Mouse (Mus musculus) intestine, embryonic 14.5 days (tissue): Measurements from ENCODE around the gene 2810004N23Rik. TPM values are rescaled to one million over a fixed set of nuclear protein-coding genes. Genes with fewer than 3 reads are reported as not detected.

Source experiments
- ATAC-seq: fragments of 200-750 bp; cut with Nextera tagmentation; replicated peaks from 2 replicates; pipeline ENCODE4 v1.8.0; 2017; ENCODE audit warnings: low read depth, moderate number of reproducible peaks, moderate TSS enrichment, moderate library complexity; ENCODE audit not compliant: low FRiP score, low TSS enrichment
- DNase-seq: peaks from one replicate; pipeline ENCODE4 v3.0.0-alpha.2; 2018; ENCODE audit warnings: low spot score
- H3K27ac ChIP-seq: fragments of 300-500 bp; sonication (generic); 2 replicates; pipeline ENCODE4 v1.5.1; 2014; ENCODE audit warnings: low read depth, mild to moderate bottlenecking, control low read depth
- H3K27me3 ChIP-seq: fragments of 300-500 bp; sonication (generic); replicated peaks from 2 replicates; pipeline ENCODE4 v1.6.1; 2014; ENCODE audit warnings: low read length, control low read depth; ENCODE audit not compliant: control insufficient read depth, insufficient read depth
- H3K36me3 ChIP-seq: fragments of 300-500 bp; sonication (generic); 2 replicates; pipeline ENCODE4 v1.6.1; 2014; ENCODE audit warnings: low read length, control low read depth; ENCODE audit not compliant: control insufficient read depth, insufficient read depth
- H3K4me1 ChIP-seq: fragments of 300-500 bp; sonication (generic); replicated peaks from 2 replicates; pipeline ENCODE4 v1.6.1; 2014; ENCODE audit warnings: low read length, control low read depth, mixed read lengths; ENCODE audit not compliant: control insufficient read depth, insufficient read depth
- H3K4me2 ChIP-seq: fragments of 300-500 bp; sonication (generic); 2 replicates; pipeline ENCODE4 v1.6.1; 2014; ENCODE audit warnings: low read length
- H3K4me3 ChIP-seq: fragments of 300-500 bp; sonication (generic); 2 replicates; pipeline ENCODE4 v1.5.1; 2014; ENCODE audit warnings: low read depth, low read length, control low read depth, mixed read lengths
- H3K9ac ChIP-seq: fragments of 300-500 bp; sonication (generic); 2 replicates; pipeline ENCODE4 v1.6.1; 2014; ENCODE audit warnings: mild to moderate bottlenecking, low read length
- H3K9me3 ChIP-seq: fragments of 300-500 bp; sonication (generic); 2 replicates; pipeline ENCODE4 v1.6.1; 2016; ENCODE audit warnings: low read length, control low read depth; ENCODE audit not compliant: control insufficient read depth
- WGBS: fragments of 180-500 bp; shearing (Covaris S2); extraction: QIAGEN DNeasy Blood & Tissue Kit; methylation state at CpG from one replicate; pipeline ENCODE4 v1.1.7; 2014; 5-methylcytosine and 5-hydroxymethylcytosine counted together
- polyA plus RNA-seq: library from polyadenylated mRNA; unstranded; fragments of >200 nt; fragmentation: Nextera tagmentation; extraction: Ambion mirVana; gene quantifications from 2 replicates; pipeline ENCODE4 v1.2.1, GENCODE M21; 2014

The 2810004N23Rik gene
- polyA plus RNA-seq, 1 experiment from 2014 or later, result 45.2 TPM

DNA sequence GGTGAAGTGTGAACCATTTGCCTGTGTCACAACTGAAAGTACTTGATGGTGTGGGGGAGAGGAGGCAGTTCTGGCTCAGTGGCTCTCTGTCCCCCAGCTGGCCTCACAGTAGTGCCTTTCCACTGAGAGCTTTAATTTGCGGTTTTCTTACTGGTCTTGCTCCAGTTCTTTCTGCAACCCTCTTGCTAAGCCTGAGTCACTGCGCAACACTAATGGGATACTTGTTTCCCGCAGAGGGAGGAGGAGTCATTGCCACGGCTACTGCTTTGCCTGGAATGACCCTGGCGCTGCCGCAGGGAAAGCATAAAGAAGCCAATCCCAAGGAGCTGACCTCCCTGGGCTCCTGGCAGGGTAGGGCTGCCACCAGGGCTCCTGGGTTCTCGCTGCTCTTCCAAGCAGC, 36.3 kb downstream of the 2810004N23Rik start:
- no peaks in the 10 kb centered on the region for H3K9me3 ChIP-seq
- 30% methylated on average over 7 of the region's 7 CpGs for WGBS
- H3K9ac ChIP-seq, result no peak overlapping the region
- no peak for ATAC-seq
- H3K27ac ChIP-seq, result no peak overlapping the region
- no peak overlapping the region for H3K4me2 ChIP-seq
- H3K4me1 ChIP-seq, result no peaks in the 10 kb centered on the region
- no peaks in the 10 kb centered on the region for H3K27me3 ChIP-seq
- no peaks in the 10 kb centered on the region for H3K36me3 ChIP-seq
- DNase-seq, result no peak
- no peak overlapping the region for H3K4me3 ChIP-seq

DNA sequence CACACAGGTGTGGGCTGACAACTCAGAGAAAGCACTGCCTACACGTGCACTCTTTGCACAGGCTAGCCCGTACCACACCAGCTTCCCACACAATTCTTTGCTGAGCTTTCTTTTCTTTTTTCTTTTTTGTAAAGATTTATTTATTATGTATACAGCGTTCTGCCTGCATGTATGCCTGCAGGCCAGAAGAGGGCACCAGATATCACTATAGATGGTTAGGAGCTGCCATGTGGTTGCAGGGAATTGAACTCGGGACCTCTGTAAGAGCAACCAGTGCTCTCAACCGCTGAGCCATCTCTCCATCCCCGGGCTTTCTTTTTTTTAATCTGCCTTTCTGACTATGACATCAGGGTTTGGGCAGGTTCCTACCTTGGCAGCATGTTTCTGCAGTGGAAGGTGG, 39.4 kb downstream of the 2810004N23Rik start:
- no peaks in the 10 kb centered on the region for H3K9me3 ChIP-seq
- no peaks in the 10 kb centered on the region for H3K4me1 ChIP-seq
- H3K27me3 ChIP-seq, result no peaks in the 10 kb centered on the region
- H3K4me3 ChIP-seq, result no peak overlapping the region
- no peak for ATAC-seq
- H3K4me2 ChIP-seq, result no peak overlapping the region
- H3K9ac ChIP-seq, result no peak overlapping the region
- DNase-seq, result no peak
- H3K27ac ChIP-seq, result no peak overlapping the region
- H3K36me3 ChIP-seq, result no peaks in the 10 kb centered on the region
- 78% methylated on average over 6 of the region's 6 CpGs for whole genome bisulfite sequencing

DNA sequence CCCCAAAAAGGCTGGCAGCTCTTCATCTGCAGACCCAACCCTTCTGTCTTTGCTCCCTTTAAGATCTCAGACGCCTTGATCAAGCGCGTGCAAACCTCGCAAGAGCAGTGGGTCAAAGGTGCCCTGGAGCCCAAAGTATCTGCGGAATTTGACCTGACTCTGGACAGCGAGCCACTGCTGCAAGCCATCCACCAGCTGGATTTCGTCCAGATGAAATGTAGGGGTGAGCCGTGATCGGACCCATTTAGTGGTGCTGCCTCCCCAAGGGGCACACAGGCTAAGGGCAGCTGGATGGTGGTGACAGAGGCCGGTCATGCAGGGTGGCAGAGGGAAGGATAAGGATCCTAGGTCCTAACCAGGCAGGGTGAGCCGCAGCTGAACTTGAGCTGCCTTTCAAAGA, 42.8 kb downstream of the 2810004N23Rik start:
- Histone ChIP-seq H3K9me3 (no peaks in the 10 kb centered on the region; the same call in 1 of the 2 replicates), H3K4me2 (no peak overlapping the region), H3K27me3 (no peaks in the 10 kb centered on the region), H3K27ac (no peak overlapping the region), H3K4me1 (no peaks in the 10 kb centered on the region), H3K4me3 (no peak overlapping the region), H3K36me3 (no peaks in the 10 kb centered on the region), H3K9ac (no peak overlapping the region)
- ATAC-seq, result no peak
- no peak for DNase-seq
- WGBS, result 30% methylated on average over 11 of the region's 11 CpGs

- Histone ChIP-seq H3K27ac (no peak overlapping the region), H3K4me2 (no peak overlapping the region), H3K4me1 (no peaks in the 10 kb centered on the region), H3K9ac (no peak overlapping the region), H3K27me3 (no peaks in the 10 kb centered on the region), H3K9me3 (no peaks in the 10 kb centered on the region; the same call in 1 of the 2 replicates), H3K36me3 (no peaks in the 10 kb centered on the region), H3K4me3 (no peak overlapping the region)
- DNase-seq, result no peak
- ATAC-seq, result no peak
- 56% methylated on average over 6 of the region's 6 CpGs for WGBS
These were observed 43.3 kb downstream of the 2810004N23Rik start for GRCm38 (mm10) chr8:124819612-124820115.

DNA sequence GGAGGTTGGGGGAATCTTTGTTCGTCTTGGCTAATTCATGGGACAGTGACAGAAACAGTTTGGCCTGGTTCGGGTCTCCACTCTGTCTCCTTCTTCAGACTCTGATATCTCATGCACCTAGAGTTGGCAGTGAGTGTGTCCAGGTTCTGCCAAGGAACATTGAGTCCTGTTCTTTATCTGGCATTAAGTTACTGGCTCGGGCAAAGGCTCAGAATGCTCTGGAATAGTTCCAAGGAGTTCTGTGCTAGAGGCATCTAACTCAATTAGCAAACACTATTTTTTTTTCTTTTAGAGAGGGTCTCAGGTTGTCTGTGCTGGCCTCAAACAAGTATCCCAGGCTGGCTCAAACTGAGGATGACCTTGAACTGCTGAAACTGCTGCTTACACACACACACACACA, 45.6 kb downstream of the 2810004N23Rik start:
- Histone ChIP-seq H3K27me3 (no peaks in the 10 kb centered on the region), H3K9me3 (no peaks in the 10 kb centered on the region; the same call in 1 of the 2 replicates), H3K4me2 (no peak overlapping the region), H3K4me3 (no peak overlapping the region), H3K9ac (no peak overlapping the region), H3K36me3 (no peaks in the 10 kb centered on the region), H3K27ac (no peak overlapping the region), H3K4me1 (no peaks in the 10 kb centered on the region)
- 92% methylated on average over 3 of the region's 3 CpGs for WGBS
- no peak for DNase-seq
- ATAC-seq, result no peak

DNA sequence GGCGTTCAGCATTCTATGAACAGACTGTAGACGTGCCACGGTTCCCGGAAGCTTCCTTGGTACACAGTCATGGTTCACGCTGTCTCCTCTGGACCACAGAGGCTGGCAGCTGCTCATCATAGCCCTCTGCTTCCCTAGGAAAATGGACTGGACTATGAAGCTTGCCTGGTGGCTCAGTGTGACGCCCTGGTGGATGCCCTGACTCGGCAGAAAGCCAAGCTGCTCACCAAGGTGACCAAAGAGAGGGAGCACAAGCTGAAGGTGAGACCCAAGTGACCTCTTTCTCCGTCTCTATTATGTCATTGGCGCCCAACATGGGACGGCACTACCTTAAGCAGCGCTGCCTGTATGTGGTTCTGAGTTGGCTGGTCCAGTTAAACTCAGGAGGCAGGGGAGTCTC, 46.1 kb downstream of the 2810004N23Rik start:
- H3K4me2 ChIP-seq, result no peak overlapping the region
- no peak overlapping the region for H3K27ac ChIP-seq
- no peaks in the 10 kb centered on the region for H3K27me3 ChIP-seq
- no peak for ATAC-seq
- 90% methylated on average over 11 of the region's 11 CpGs for WGBS
- H3K9ac ChIP-seq, result no peak overlapping the region
- no peaks in the 10 kb centered on the region; the same call in 1 of the 2 replicates for H3K9me3 ChIP-seq
- no peak overlapping the region for H3K4me3 ChIP-seq
- DNase-seq, result no peak
- no peaks in the 10 kb centered on the region for H3K4me1 ChIP-seq
- H3K36me3 ChIP-seq, result no peaks in the 10 kb centered on the region

DNA sequence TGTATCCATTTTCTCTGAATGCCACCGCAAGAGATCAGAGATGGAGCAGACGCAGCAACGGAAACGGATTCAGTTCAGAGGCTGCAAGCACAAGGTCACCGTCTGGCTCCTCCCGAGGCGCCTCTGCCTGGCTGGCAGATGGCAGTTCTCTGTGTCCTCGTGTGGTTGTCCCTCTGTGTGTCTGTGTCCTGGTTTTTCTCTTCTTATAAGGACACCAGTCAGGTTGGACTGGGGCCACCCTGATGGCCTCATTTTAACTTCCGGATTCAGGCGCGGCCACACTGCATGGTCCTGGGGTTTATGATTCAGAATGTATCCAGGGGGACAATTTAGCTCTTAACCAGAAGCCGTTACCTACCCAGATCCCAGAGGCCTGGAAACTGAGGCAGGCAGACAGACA, 47.0 kb downstream of the 2810004N23Rik start:
- Histone ChIP-seq H3K36me3 (no peaks in the 10 kb centered on the region), H3K27me3 (no peaks in the 10 kb centered on the region), H3K4me2 (no peak overlapping the region), H3K9me3 (no peaks in the 10 kb centered on the region; the same call in 1 of the 2 replicates), H3K27ac (no peak overlapping the region), H3K9ac (no peak overlapping the region), H3K4me1 (no peaks in the 10 kb centered on the region), H3K4me3 (no peak overlapping the region)
- DNase-seq (no peak), ATAC-seq (no peak)
- 88% methylated on average over 12 of the region's 12 CpGs for WGBS

DNA sequence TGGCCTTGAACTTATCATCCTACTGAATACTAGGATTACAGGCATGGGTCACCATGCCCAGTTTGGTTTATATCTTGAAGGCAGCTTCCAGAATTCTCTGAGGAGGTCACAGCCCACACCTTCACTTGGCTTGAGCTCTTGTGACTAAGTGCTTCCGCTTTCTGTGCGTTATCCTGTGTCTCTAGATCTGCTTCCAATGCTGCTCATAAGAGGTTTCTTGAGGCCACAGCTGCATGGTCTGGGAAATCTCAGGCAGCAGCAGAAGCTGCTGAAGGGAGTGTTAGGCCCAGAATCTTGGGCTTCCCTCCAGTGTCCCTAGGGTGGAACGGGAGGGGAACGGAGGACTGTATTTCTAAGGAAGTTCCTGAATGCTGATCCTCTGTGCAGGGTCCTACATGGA, 49.6 kb downstream of the 2810004N23Rik start:
- no peak overlapping the region for H3K4me2 ChIP-seq
- no peaks in the 10 kb centered on the region for H3K27me3 ChIP-seq
- no peaks in the 10 kb centered on the region for H3K4me1 ChIP-seq
- no peaks in the 10 kb centered on the region for H3K36me3 ChIP-seq
- ATAC-seq (no peak), DNase-seq (no peak)
- H3K27ac ChIP-seq, result no peak overlapping the region
- H3K9ac ChIP-seq, result no peak overlapping the region
- no peaks in the 10 kb centered on the region; the same call in 1 of the 2 replicates for H3K9me3 ChIP-seq
- 76% methylated on average over 4 of the region's 4 CpGs for WGBS
- no peak overlapping the region for H3K4me3 ChIP-seq

GRCm38 (mm10) chr8:124810689-124811394, 52.1 kb downstream of the 2810004N23Rik start:
- H3K4me1 ChIP-seq, result no peaks in the 10 kb centered on the region
- no peaks in the 10 kb centered on the region for H3K27me3 ChIP-seq
- 51% methylated on average over 9 of the region's 9 CpGs for WGBS

More at GRCm38 (mm10) chr8:124810689-124811394, 52.1 kb downstream of the 2810004N23Rik start:
- Histone ChIP-seq H3K27ac (no peak overlapping the region), H3K36me3 (no peaks in the 10 kb centered on the region), H3K4me2 (no peak overlapping the region), H3K9ac (no peak overlapping the region), H3K9me3 (no peaks in the 10 kb centered on the region), H3K4me3 (no peak overlapping the region)
- DNase-seq, result no peak
- ATAC-seq, result no peak
